Mouse (Mus musculus) effector memory CD4-positive, alpha-beta T cell, adult 7 months (primary cell): Measurements from ENCODE around the gene Flvcr1. TPM values are rescaled to one million over a fixed set of nuclear protein-coding genes. Genes with fewer than 3 reads are reported as not detected.

Experiments used
- polyA plus RNA-seq: library from polyadenylated mRNA; unstranded; fragments of 100-300 nt; shearing (Covaris generic); gene quantifications from one replicate; pipeline ENCODE4 v1.2.1, GENCODE M21; 2017

Flvcr1 gene
- polyA plus RNA-seq, result 36.1 TPM

GRCm38 (mm10) chr1:191026021-191026713 is at the start of gene Flvcr1:
Gene Flvcr1, minus strand, starts transcription at chr1:191026158.

GRCm38 (mm10) chr1:191062781-191063485 is 37.0 kb upstream of the Flvcr1 start, which contains the start of the genes Tatdn3 and Nsl1:
Gene Tatdn3, minus strand, starts transcription at chr1:191062932.
Gene Nsl1, plus strand, starts transcription at chr1:191063012.

GRCm38 (mm10) chr1:191036554-191037334 is 10.8 kb upstream of the Flvcr1 start, which contains the start of gene Spata45:
Gene Spata45, plus strand, starts transcription at chr1:191036639.

GRCm38 (mm10) chr1:190979100-190979563 is 46.8 kb downstream of the Flvcr1 start, which contains the start of gene Vash2:
Gene Vash2, minus strand, starts transcription at chr1:190979296.

Other genes with a start within 250 kb of the Flvcr1 start
- 12.5 TPM for gene Rps6kc1, start 114.4 kb downstream of the Flvcr1 start, polyA plus RNA-seq
- 81.1 TPM for gene Angel2, start 101.0 kb downstream of the Flvcr1 start, polyA plus RNA-seq
- 0.10 TPM for gene Vash2, start 46.9 kb downstream of the Flvcr1 start, polyA plus RNA-seq
- gene Spata45, start 10.5 kb upstream of the Flvcr1 start, polyA plus RNA-seq, result not detected
- 9.5 TPM for gene Tatdn3, start 36.8 kb upstream of the Flvcr1 start, polyA plus RNA-seq
- gene Nsl1, start 36.9 kb upstream of the Flvcr1 start, polyA plus RNA-seq, result 0.89 TPM
- gene Batf3, start 71.7 kb upstream of the Flvcr1 start, polyA plus RNA-seq, result not detected
- gene Fam71a, start 138.7 kb upstream of the Flvcr1 start, polyA plus RNA-seq, result not detected
- gene Atf3, start 191.9 kb upstream of the Flvcr1 start, polyA plus RNA-seq, result 48.1 TPM